Mouse (Mus musculus) central nervous system, embryonic 11.5 days (tissue): Measurements from ENCODE around the gene Cpn1. TPM values are rescaled to one million over a fixed set of nuclear protein-coding genes. Genes with fewer than 3 reads are reported as not detected.

Experiments used
- polyA plus RNA-seq: library from polyadenylated mRNA; depleted of rRNA; stranded (reverse); fragments of >200 nt; gene quantifications from 2 replicates; pipeline ENCODE4 v1.2.3, GENCODE M21; 2012; rRNA removed

The Cpn1 gene
- polyA plus RNA-seq = 1.8 and 2.4 TPM in 2 replicates

GRCm38 (mm10) chr19:43986069-43986794, at the start of gene Cpn1:
Cpn1 (minus strand) TSS chr19:43986556.

GRCm38 (mm10) chr19:44028972-44029371, 42.6 kb upstream of the Cpn1 start, which contains the start of gene Cyp2c23:
Cyp2c23 (minus strand) TSS chr19:44029208.

GRCm38 (mm10) chr19:43939769-43940689, 46.3 kb downstream of the Cpn1 start, which contains the start of gene Dnmbp:
Dnmbp (minus strand) TSS chr19:43940191.

Other genes with a start within 250 kb of the Cpn1 start
- 8.4 and 8.8 TPM in 2 replicates for gene Cutc, start 233.6 kb downstream of the Cpn1 start, polyA plus RNA-seq
- 16.1 and 16.3 TPM in 2 replicates for gene Cox15, start 233.6 kb downstream of the Cpn1 start, polyA plus RNA-seq
- gene Abcc2, start 204.4 kb downstream of the Cpn1 start, polyA plus RNA-seq = 0.42 and 0.68 TPM in 2 replicates
- gene Dnmbp, start 46.4 kb downstream of the Cpn1 start, polyA plus RNA-seq = 18.2 and 24.8 TPM in 2 replicates
- 0.06 and 0.36 TPM in 2 replicates for gene Cyp2c23, start 42.7 kb upstream of the Cpn1 start, polyA plus RNA-seq
- 19.7 and 22.0 TPM in 2 replicates for gene Erlin1, start 83.2 kb upstream of the Cpn1 start, polyA plus RNA-seq
- 85.1 and 102 TPM in 2 replicates for gene Chuk, start 120.9 kb upstream of the Cpn1 start, polyA plus RNA-seq
- gene Cwf19l1, start 149.3 kb upstream of the Cpn1 start, polyA plus RNA-seq = 26.6 and 31.4 TPM in 2 replicates
- gene Bloc1s2, start 159.9 kb upstream of the Cpn1 start, polyA plus RNA-seq = 86.4 and 96.2 TPM in 2 replicates
- gene Pkd2l1, start 205.9 kb upstream of the Cpn1 start, polyA plus RNA-seq = 0.13 and 0.37 TPM in 2 replicates
- gene Scd3, start 216.7 kb upstream of the Cpn1 start, polyA plus RNA-seq = 0.28 and 0.50 TPM in 2 replicates